Mouse (Mus musculus): ENCODE measurements at regions not wholly inside any gene's neighbourhood (a gene's known extent, or its start where the extent isn't known, plus 50 kb on each side); places are given as distances from the start of the nearest gene placed in this dataset.

- Histone ChIP-seq H3K9me3 (ENCODE audit: control insufficient read depth, low read length) (no peaks in the 10 kb centered on the region), H3K4me1 (ENCODE audit: control insufficient read depth in 2 of 2, insufficient read depth in 2 of 2, low read length in 2 of 2) (no peaks in the 10 kb centered on the region), H3K4me3 (ENCODE audit: control insufficient read depth in 1 of 2, insufficient read depth in 1 of 2, low read depth in 1 of 2, low read length in 2 of 2) (no peak overlapping the region), H3K27me3 (ENCODE audit: control insufficient read depth, insufficient read depth, low read length) (no peaks in the 10 kb centered on the region), H3K36me3 (ENCODE audit: control insufficient read depth, insufficient read depth, low read length) (no peaks in the 10 kb centered on the region), H3K4me2 (ENCODE audit: low read length) (no peak overlapping the region), H3K27ac (replicated peaks in 1 of 2; ENCODE audit: control insufficient read depth in 1 of 2, insufficient read depth in 1 of 2, low read depth in 2 of 2, low read length in 2 of 2) (no peak overlapping the region), H3K9ac (ENCODE audit: low read length) (no peak overlapping the region)
- ATAC-seq (ENCODE audit: insufficient number of reproducible peaks, insufficient read depth, low FRiP score, low read depth) = no peak
- WGBS = 91% methylated on average over 3 of the region's 3 CpGs
Measured at GRCm38 (mm10) chr2:50653121-50653615, 356.6 kb upstream of the Mmadhc start.

GRCm38 (mm10) chr2:50649656-50650055, 353.1 kb upstream of the Mmadhc start:
- no peaks in the 10 kb centered on the region for H3K36me3 ChIP-seq (ENCODE audit: control insufficient read depth, insufficient read depth, low read length)
- no peak overlapping the region for H3K9ac ChIP-seq (ENCODE audit: low read length)
- WGBS = 75% methylated on average over 3 of the region's 3 CpGs
- H3K27ac ChIP-seq (replicated peaks in 1 of 2; ENCODE audit: control insufficient read depth in 1 of 2, insufficient read depth in 1 of 2, low read depth in 2 of 2, low read length in 2 of 2) = no peak overlapping the region
- H3K4me1 ChIP-seq (ENCODE audit: control insufficient read depth in 2 of 2, insufficient read depth in 2 of 2, low read length in 2 of 2) = no peaks in the 10 kb centered on the region
- H3K27me3 ChIP-seq (ENCODE audit: control insufficient read depth, insufficient read depth, low read length) = no peaks in the 10 kb centered on the region
- H3K9me3 ChIP-seq (ENCODE audit: control insufficient read depth, low read length) = no peaks in the 10 kb centered on the region
- H3K4me3 ChIP-seq (ENCODE audit: control insufficient read depth in 1 of 2, insufficient read depth in 1 of 2, low read depth in 1 of 2, low read length in 2 of 2) = no peak overlapping the region
- no peak overlapping the region for H3K4me2 ChIP-seq (ENCODE audit: low read length)
- no peak for ATAC-seq (ENCODE audit: insufficient number of reproducible peaks, insufficient read depth, low FRiP score, low read depth)

- H3K27ac ChIP-seq (replicated peaks in 1 of 2; ENCODE audit: control insufficient read depth in 1 of 2, insufficient read depth in 1 of 2, low read depth in 2 of 2, low read length in 2 of 2) = no peak overlapping the region
- H3K9me3 ChIP-seq (ENCODE audit: control insufficient read depth, low read length) = no peaks in the 10 kb centered on the region
- no peaks in the 10 kb centered on the region for H3K27me3 ChIP-seq (ENCODE audit: control insufficient read depth, insufficient read depth, low read length)
- H3K4me1 ChIP-seq (ENCODE audit: control insufficient read depth in 2 of 2, insufficient read depth in 2 of 2, low read length in 2 of 2) = no peaks in the 10 kb centered on the region
- H3K4me2 ChIP-seq (ENCODE audit: low read length) = no peak overlapping the region
- H3K9ac ChIP-seq (ENCODE audit: low read length) = no peak overlapping the region
- no peak overlapping the region for H3K4me3 ChIP-seq (ENCODE audit: control insufficient read depth in 1 of 2, insufficient read depth in 1 of 2, low read depth in 1 of 2, low read length in 2 of 2)
- no peak for ATAC-seq (ENCODE audit: insufficient number of reproducible peaks, insufficient read depth, low FRiP score, low read depth)
- H3K36me3 ChIP-seq (ENCODE audit: control insufficient read depth, insufficient read depth, low read length) = no peaks in the 10 kb centered on the region
- 81% methylated on average over 5 of the region's 5 CpGs for WGBS
Measured at GRCm38 (mm10) chr2:50643219-50643618, 346.6 kb upstream of the Mmadhc start.

- Histone ChIP-seq H3K9ac (ENCODE audit: low read length) (no peak overlapping the region), H3K4me3 (ENCODE audit: control insufficient read depth in 1 of 2, insufficient read depth in 1 of 2, low read depth in 1 of 2, low read length in 2 of 2) (no peak overlapping the region), H3K27me3 (ENCODE audit: control insufficient read depth, insufficient read depth, low read length) (no peaks in the 10 kb centered on the region), H3K27ac (replicated peaks in 1 of 2; ENCODE audit: control insufficient read depth in 1 of 2, insufficient read depth in 1 of 2, low read depth in 2 of 2, low read length in 2 of 2) (no peak overlapping the region), H3K4me1 (ENCODE audit: control insufficient read depth in 2 of 2, insufficient read depth in 2 of 2, low read length in 2 of 2) (no peaks in the 10 kb centered on the region), H3K4me2 (ENCODE audit: low read length) (no peak overlapping the region), H3K9me3 (ENCODE audit: control insufficient read depth, low read length) (no peaks in the 10 kb centered on the region), H3K36me3 (ENCODE audit: control insufficient read depth, insufficient read depth, low read length) (no peaks in the 10 kb centered on the region)
- 58% methylated on average over 2 of the region's 2 CpGs for WGBS
- no peak for ATAC-seq (ENCODE audit: insufficient number of reproducible peaks, insufficient read depth, low FRiP score, low read depth)
Measured at GRCm38 (mm10) chr2:50642198-50642597, 345.6 kb upstream of the Mmadhc start.

- Histone ChIP-seq H3K36me3 (ENCODE audit: control insufficient read depth, insufficient read depth, low read length) (no peaks in the 10 kb centered on the region), H3K27me3 (ENCODE audit: control insufficient read depth, insufficient read depth, low read length) (no peaks in the 10 kb centered on the region), H3K4me1 (ENCODE audit: control insufficient read depth in 2 of 2, insufficient read depth in 2 of 2, low read length in 2 of 2) (no peaks in the 10 kb centered on the region), H3K9ac (ENCODE audit: low read length) (no peak overlapping the region), H3K27ac (replicated peaks in 1 of 2; ENCODE audit: control insufficient read depth in 1 of 2, insufficient read depth in 1 of 2, low read depth in 2 of 2, low read length in 2 of 2) (no peak overlapping the region), H3K4me3 (ENCODE audit: control insufficient read depth in 1 of 2, insufficient read depth in 1 of 2, low read depth in 1 of 2, low read length in 2 of 2) (no peak overlapping the region), H3K4me2 (ENCODE audit: low read length) (no peak overlapping the region), H3K9me3 (ENCODE audit: control insufficient read depth, low read length) (no peaks in the 10 kb centered on the region)
- WGBS = 71% methylated on average over 2 of the region's 2 CpGs
- ATAC-seq (ENCODE audit: insufficient number of reproducible peaks, insufficient read depth, low FRiP score, low read depth) = no peak
Measured at GRCm38 (mm10) chr2:50635896-50636295, 339.3 kb upstream of the Mmadhc start.

- H3K27ac ChIP-seq (replicated peaks in 1 of 2; ENCODE audit: control insufficient read depth in 1 of 2, insufficient read depth in 1 of 2, low read depth in 2 of 2, low read length in 2 of 2) = no peak overlapping the region
- H3K4me1 ChIP-seq (ENCODE audit: control insufficient read depth in 2 of 2, insufficient read depth in 2 of 2, low read length in 2 of 2) = no peaks in the 10 kb centered on the region
- H3K4me2 ChIP-seq (ENCODE audit: low read length) = no peak overlapping the region
- no peak overlapping the region for H3K4me3 ChIP-seq (ENCODE audit: control insufficient read depth in 1 of 2, insufficient read depth in 1 of 2, low read depth in 1 of 2, low read length in 2 of 2)
- ATAC-seq (ENCODE audit: insufficient number of reproducible peaks, insufficient read depth, low FRiP score, low read depth) = no peak
- H3K9me3 ChIP-seq (ENCODE audit: control insufficient read depth, low read length) = no peaks in the 10 kb centered on the region
- H3K27me3 ChIP-seq (ENCODE audit: control insufficient read depth, insufficient read depth, low read length) = no peaks in the 10 kb centered on the region
- no peaks in the 10 kb centered on the region for H3K36me3 ChIP-seq (ENCODE audit: control insufficient read depth, insufficient read depth, low read length)
- H3K9ac ChIP-seq (ENCODE audit: low read length) = no peak overlapping the region
Measured at GRCm38 (mm10) chr2:50631786-50632185, 335.2 kb upstream of the Mmadhc start.

- Histone ChIP-seq H3K36me3 (ENCODE audit: control insufficient read depth, insufficient read depth, low read length) (no peaks in the 10 kb centered on the region), H3K9me3 (ENCODE audit: control insufficient read depth, low read length) (no peaks in the 10 kb centered on the region), H3K4me1 (ENCODE audit: control insufficient read depth in 2 of 2, insufficient read depth in 2 of 2, low read length in 2 of 2) (no peaks in the 10 kb centered on the region), H3K4me2 (ENCODE audit: low read length) (no peak overlapping the region), H3K9ac (ENCODE audit: low read length) (no peak overlapping the region), H3K4me3 (ENCODE audit: control insufficient read depth in 1 of 2, insufficient read depth in 1 of 2, low read depth in 1 of 2, low read length in 2 of 2) (no peak overlapping the region), H3K27ac (replicated peaks in 1 of 2; ENCODE audit: control insufficient read depth in 1 of 2, insufficient read depth in 1 of 2, low read depth in 2 of 2, low read length in 2 of 2) (no peak overlapping the region), H3K27me3 (ENCODE audit: control insufficient read depth, insufficient read depth, low read length) (no peaks in the 10 kb centered on the region)
- no peak for ATAC-seq (ENCODE audit: insufficient number of reproducible peaks, insufficient read depth, low FRiP score, low read depth)
- 58% methylated on average over 2 of the region's 2 CpGs for WGBS
Measured at GRCm38 (mm10) chr2:50627501-50627900, 330.9 kb upstream of the Mmadhc start.

- H3K9ac ChIP-seq (ENCODE audit: low read length) = no peak overlapping the region
- H3K9me3 ChIP-seq (ENCODE audit: control insufficient read depth, low read length) = no peaks in the 10 kb centered on the region
- no peaks in the 10 kb centered on the region for H3K4me1 ChIP-seq (ENCODE audit: control insufficient read depth in 2 of 2, insufficient read depth in 2 of 2, low read length in 2 of 2)
- no peak for ATAC-seq (ENCODE audit: insufficient number of reproducible peaks, insufficient read depth, low FRiP score, low read depth)
- 63% methylated on average over 5 of the region's 5 CpGs for WGBS
- no peak overlapping the region for H3K4me3 ChIP-seq (ENCODE audit: control insufficient read depth in 1 of 2, insufficient read depth in 1 of 2, low read depth in 1 of 2, low read length in 2 of 2)
- H3K4me2 ChIP-seq (ENCODE audit: low read length) = no peak overlapping the region
- no peaks in the 10 kb centered on the region for H3K27me3 ChIP-seq (ENCODE audit: control insufficient read depth, insufficient read depth, low read length)
- H3K36me3 ChIP-seq (ENCODE audit: control insufficient read depth, insufficient read depth, low read length) = no peaks in the 10 kb centered on the region
- no peak overlapping the region for H3K27ac ChIP-seq (replicated peaks in 1 of 2; ENCODE audit: control insufficient read depth in 1 of 2, insufficient read depth in 1 of 2, low read depth in 2 of 2, low read length in 2 of 2)
Measured at GRCm38 (mm10) chr2:50625233-50625749, 328.7 kb upstream of the Mmadhc start.

All from heart, embryonic 14.5 days (tissue).